Mouse (Mus musculus): ENCODE measurements around the gene Nfib. TPM values are rescaled to one million over a fixed set of nuclear protein-coding genes. Genes with fewer than 3 reads are reported as not detected.

The Nfib gene
- polyA plus RNA-seq (2016; fragmentation: Nextera tagmentation; extraction: Ambion mirVana): 58.6 and 58.8 TPM in 2 replicates

- no peaks in the 10 kb centered on the region for H3K9me3 ChIP-seq
- H3K36me3 ChIP-seq: no peaks in the 10 kb centered on the region
- peak within 1 kb of the TSS; percentile 50; the same call in 1 of the 2 replicates for H3K27ac ChIP-seq
- H3K4me3 ChIP-seq (replicated peaks): no peak within 1 kb of the TSS
- no peak within 1 kb of the TSS for H3K9ac ChIP-seq (replicated peaks)
- no peaks in the 10 kb centered on the region for H3K27me3 ChIP-seq
- H3K4me1 ChIP-seq (replicated peaks): peaks cover 53% of the 10 kb centered on the region
- WGBS: 64% methylated on average over 23 of the region's 23 CpGs
- no peak for ATAC-seq (ENCODE audit: insufficient number of reproducible peaks, insufficient read depth, low FRiP score, low TSS enrichment, low read depth)
- H3K4me2 ChIP-seq: no peak within 1 kb of the TSS
Observed at GRCm38 (mm10) chr4:82704841-82705794, at the start of gene Nfib. Gene Nfib, minus strand, starts transcription at chr4:82705750.

GRCm38 (mm10) chr4:82735764-82736163 is 30.2 kb upstream of the Nfib start:
- Histone ChIP-seq H3K4me3 (replicated peaks) (no peak overlapping the region), H3K9me3 (no peaks in the 10 kb centered on the region), H3K27ac (peak overlapping the region; percentile 26; the same call in 1 of the 2 replicates), H3K36me3 (no peaks in the 10 kb centered on the region), H3K9ac (replicated peaks) (no peak overlapping the region), H3K27me3 (no peaks in the 10 kb centered on the region), H3K4me1 (replicated peaks) (peaks cover 17% of the 10 kb centered on the region), H3K4me2 (no peak overlapping the region)
- no peak for ATAC-seq (ENCODE audit: insufficient number of reproducible peaks, insufficient read depth, low FRiP score, low TSS enrichment, low read depth)
- 82% methylated on average over 5 of the region's 5 CpGs for WGBS

GRCm38 (mm10) chr4:82734765-82735481 is 29.4 kb upstream of the Nfib start:
- Histone ChIP-seq H3K4me3 (replicated peaks) (no peak overlapping the region), H3K9me3 (no peaks in the 10 kb centered on the region), H3K9ac (replicated peaks) (no peak overlapping the region), H3K27ac (peak overlapping the region; percentile 68), H3K27me3 (no peaks in the 10 kb centered on the region), H3K4me1 (replicated peaks) (peaks cover 21% of the 10 kb centered on the region), H3K4me2 (no peak overlapping the region; the same call in 1 of the 2 replicates), H3K36me3 (no peaks in the 10 kb centered on the region)
- ATAC-seq (ENCODE audit: insufficient number of reproducible peaks, insufficient read depth, low FRiP score, low TSS enrichment, low read depth): peak; percentile 82
- WGBS: 54% methylated on average over 22 of the region's 22 CpGs

GRCm38 (mm10) chr4:82734348-82734747 is 28.8 kb upstream of the Nfib start:
- Histone ChIP-seq H3K27ac (peak overlapping the region; percentile 68), H3K4me1 (replicated peaks) (peaks cover 21% of the 10 kb centered on the region), H3K27me3 (no peaks in the 10 kb centered on the region), H3K4me3 (replicated peaks) (no peak overlapping the region), H3K9ac (replicated peaks) (no peak overlapping the region), H3K36me3 (no peaks in the 10 kb centered on the region), H3K4me2 (no peak overlapping the region; the same call in 1 of the 2 replicates), H3K9me3 (no peaks in the 10 kb centered on the region)
- WGBS: 59% methylated on average over 5 of the region's 5 CpGs
- ATAC-seq (ENCODE audit: insufficient number of reproducible peaks, insufficient read depth, low FRiP score, low TSS enrichment, low read depth): no peak

GRCm38 (mm10) chr4:82733636-82734035 is 28.1 kb upstream of the Nfib start:
- no peak for ATAC-seq (ENCODE audit: insufficient number of reproducible peaks, insufficient read depth, low FRiP score, low TSS enrichment, low read depth)
- Histone ChIP-seq H3K36me3 (no peaks in the 10 kb centered on the region), H3K9me3 (no peaks in the 10 kb centered on the region), H3K4me1 (replicated peaks) (peaks cover 21% of the 10 kb centered on the region), H3K9ac (replicated peaks) (no peak overlapping the region), H3K27ac (no peak overlapping the region), H3K27me3 (no peaks in the 10 kb centered on the region), H3K4me2 (no peak overlapping the region), H3K4me3 (replicated peaks) (no peak overlapping the region)
- 86% methylated on average over 3 of the region's 3 CpGs for WGBS

- no peak for ATAC-seq (ENCODE audit: insufficient number of reproducible peaks, insufficient read depth, low FRiP score, low TSS enrichment, low read depth)
- no peak overlapping the region for H3K27ac ChIP-seq
- H3K27me3 ChIP-seq: no peaks in the 10 kb centered on the region
- H3K9me3 ChIP-seq: no peaks in the 10 kb centered on the region
- H3K4me2 ChIP-seq: no peak overlapping the region
- WGBS: 73% methylated on average over 5 of the region's 5 CpGs
- H3K36me3 ChIP-seq: no peaks in the 10 kb centered on the region
- no peak overlapping the region for H3K9ac ChIP-seq (replicated peaks)
- no peak overlapping the region for H3K4me3 ChIP-seq (replicated peaks)
- H3K4me1 ChIP-seq (replicated peaks): peaks cover 14% of the 10 kb centered on the region
Observed at GRCm38 (mm10) chr4:82730248-82730887, 24.8 kb upstream of the Nfib start.

- 61% methylated on average over 10 of the region's 10 CpGs for WGBS
- no peak overlapping the region for H3K9ac ChIP-seq (replicated peaks)
- no peaks in the 10 kb centered on the region for H3K27me3 ChIP-seq
- no peak overlapping the region for H3K4me3 ChIP-seq (replicated peaks)
- no peak overlapping the region for H3K27ac ChIP-seq
- ATAC-seq (ENCODE audit: insufficient number of reproducible peaks, insufficient read depth, low FRiP score, low TSS enrichment, low read depth): no peak
- no peak overlapping the region for H3K4me2 ChIP-seq
- peaks cover 3% of the 10 kb centered on the region; the same call in 1 of the 2 replicates for H3K4me1 ChIP-seq (replicated peaks)
- no peaks in the 10 kb centered on the region for H3K36me3 ChIP-seq
- H3K9me3 ChIP-seq: 0 out of 2 replicates have a peak, but pooled peaks cover 7% of the 10 kb centered on the region
Observed at GRCm38 (mm10) chr4:82724058-82724457, 18.5 kb upstream of the Nfib start.

GRCm38 (mm10) chr4:82723048-82723447 is 17.5 kb upstream of the Nfib start:
- H3K4me1 ChIP-seq (replicated peaks): peaks cover 3% of the 10 kb centered on the region; the same call in 1 of the 2 replicates
- H3K27ac ChIP-seq: no peak overlapping the region
- H3K9me3 ChIP-seq: 0 out of 2 replicates have a peak, but pooled peaks cover 7% of the 10 kb centered on the region
- H3K4me3 ChIP-seq (replicated peaks): no peak overlapping the region
- no peak for ATAC-seq (ENCODE audit: insufficient number of reproducible peaks, insufficient read depth, low FRiP score, low TSS enrichment, low read depth)
- H3K9ac ChIP-seq (replicated peaks): no peak overlapping the region
- H3K27me3 ChIP-seq: no peaks in the 10 kb centered on the region
- no peaks in the 10 kb centered on the region for H3K36me3 ChIP-seq
- H3K4me2 ChIP-seq: no peak overlapping the region
- 81% methylated on average over 8 of the region's 8 CpGs for WGBS

GRCm38 (mm10) chr4:82715833-82716232 is 10.3 kb upstream of the Nfib start:
- WGBS: 78% methylated on average over 2 of the region's 2 CpGs
- Histone ChIP-seq H3K36me3 (no peaks in the 10 kb centered on the region), H3K27me3 (no peaks in the 10 kb centered on the region), H3K9ac (replicated peaks) (no peak overlapping the region), H3K4me3 (replicated peaks) (no peak overlapping the region), H3K27ac (no peak overlapping the region), H3K4me1 (replicated peaks) (no peaks in the 10 kb centered on the region), H3K9me3 (0 out of 2 replicates have a peak, but pooled peaks cover 4% of the 10 kb centered on the region), H3K4me2 (no peak overlapping the region)
- no peak for ATAC-seq (ENCODE audit: insufficient number of reproducible peaks, insufficient read depth, low FRiP score, low TSS enrichment, low read depth)

GRCm38 (mm10) chr4:82711611-82712295 is 6.2 kb upstream of the Nfib start:
- peaks cover 31% of the 10 kb centered on the region for H3K4me1 ChIP-seq (replicated peaks)
- no peak overlapping the region for H3K27ac ChIP-seq
- H3K9me3 ChIP-seq: no peaks in the 10 kb centered on the region
- H3K36me3 ChIP-seq: no peaks in the 10 kb centered on the region
- no peak for ATAC-seq (ENCODE audit: insufficient number of reproducible peaks, insufficient read depth, low FRiP score, low TSS enrichment, low read depth)
- no peak overlapping the region for H3K4me2 ChIP-seq
- WGBS: 75% methylated on average over 7 of the region's 7 CpGs
- no peaks in the 10 kb centered on the region for H3K27me3 ChIP-seq
- H3K4me3 ChIP-seq (replicated peaks): no peak overlapping the region
- H3K9ac ChIP-seq (replicated peaks): no peak overlapping the region
